Mouse (Mus musculus) lung, embryonic 15.5 days (tissue): Measurements from ENCODE around the gene Itsn1. TPM values are rescaled to one million over a fixed set of nuclear protein-coding genes. Genes with fewer than 3 reads are reported as not detected.

Source experiments
- ATAC-seq: fragments of 200-750 bp; cut with Nextera tagmentation; 2 replicates; pipeline ENCODE4 v1.8.0; 2017; ENCODE audit warnings: moderate number of reproducible peaks, borderline replicate concordance; ENCODE audit not compliant: low FRiP score, low TSS enrichment; ENCODE audit errors: extremely low read depth
- H3K27ac ChIP-seq: fragments of 300-500 bp; sonication (generic); 2 replicates; pipeline ENCODE4 v1.5.1; 2015; ENCODE audit warnings: moderate library complexity, mild to moderate bottlenecking, inconsistent platforms
- H3K27me3 ChIP-seq: fragments of 300-500 bp; sonication (generic); 2 replicates; pipeline ENCODE4 v1.6.1; 2015; ENCODE audit warnings: inconsistent platforms
- H3K36me3 ChIP-seq: fragments of 300-500 bp; sonication (generic); 2 replicates; pipeline ENCODE4 v1.6.1; 2015; ENCODE audit warnings: inconsistent platforms
- H3K4me1 ChIP-seq: fragments of 300-500 bp; sonication (generic); 2 replicates; pipeline ENCODE4 v1.6.1; 2015; ENCODE audit warnings: inconsistent platforms
- H3K4me2 ChIP-seq: fragments of 300-500 bp; sonication (generic); 2 replicates; pipeline ENCODE4 v1.6.1; 2015; ENCODE audit warnings: inconsistent platforms, mild to moderate bottlenecking, moderate library complexity
- H3K4me3 ChIP-seq: fragments of 300-500 bp; sonication (generic); 2 replicates; pipeline ENCODE4 v1.5.1; 2015; ENCODE audit warnings: mild to moderate bottlenecking, inconsistent platforms
- H3K9ac ChIP-seq: fragments of 300-500 bp; sonication (generic); 2 replicates; pipeline ENCODE4 v1.6.1; 2015; ENCODE audit warnings: inconsistent platforms
- H3K9me3 ChIP-seq: fragments of 300-500 bp; sonication (generic); 2 replicates; pipeline ENCODE4 v1.6.1; 2016; ENCODE audit warnings: inconsistent platforms
- WGBS: fragments of 180-500 bp; shearing (Covaris S2); methylation state at CpG from one replicate; pipeline ENCODE4 v1.1.7; 2015; 5-methylcytosine and 5-hydroxymethylcytosine counted together
- polyA plus RNA-seq: library from polyadenylated mRNA; unstranded; fragments of >200 nt; fragmentation: Nextera tagmentation; extraction: Ambion mirVana; gene quantifications from 2 replicates; pipeline ENCODE4 v1.2.1, GENCODE M21; 2015

The Itsn1 gene
- polyA plus RNA-seq, 1 experiment from 2014 or later: 20.3 TPM

DNA sequence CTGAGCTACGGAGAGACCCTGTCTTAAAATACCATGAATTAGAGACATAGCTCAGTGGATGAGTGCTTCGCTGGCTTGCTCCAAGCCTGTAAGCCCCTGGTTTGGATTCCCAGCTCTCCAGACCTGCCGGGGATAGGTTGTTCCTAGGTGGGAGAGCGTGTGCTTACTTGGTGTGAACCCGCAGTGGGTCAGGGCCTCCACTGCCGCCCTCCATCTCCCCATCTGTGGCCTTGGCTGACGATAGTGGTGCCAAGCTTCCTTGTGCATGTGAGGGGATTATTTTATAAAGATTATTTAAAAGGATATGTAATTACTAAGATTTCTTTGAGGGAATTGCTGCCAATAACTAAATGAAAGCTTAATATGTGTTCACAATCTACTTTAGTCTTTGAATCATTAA is 43.5 kb downstream of the Itsn1 start:
- ATAC-seq: no peak
- Histone ChIP-seq H3K9ac (no peak overlapping the region), H3K36me3 (no peaks in the 10 kb centered on the region), H3K27me3 (no peaks in the 10 kb centered on the region), H3K4me1 (0 out of 2 replicates have a peak, but pooled peaks cover 7% of the 10 kb centered on the region), H3K9me3 (no peaks in the 10 kb centered on the region), H3K4me3 (no peak overlapping the region), H3K4me2 (no peak overlapping the region), H3K27ac (no peak overlapping the region)
- 72% methylated on average over 7 of the region's 7 CpGs for WGBS

GRCm38 (mm10) chr16:91779576-91779975 is 50.5 kb downstream of the Itsn1 start:
- no peak overlapping the region for H3K27ac ChIP-seq
- H3K36me3 ChIP-seq: no peaks in the 10 kb centered on the region
- H3K4me3 ChIP-seq: no peak overlapping the region
- WGBS: 66% methylated on average over 10 of the region's 10 CpGs
- H3K4me2 ChIP-seq: no peak overlapping the region
- H3K9ac ChIP-seq: no peak overlapping the region
- 0 out of 2 replicates have a peak, but pooled peaks cover 4% of the 10 kb centered on the region for H3K4me1 ChIP-seq
- no peaks in the 10 kb centered on the region for H3K27me3 ChIP-seq
- ATAC-seq: no peak
- no peaks in the 10 kb centered on the region for H3K9me3 ChIP-seq

GRCm38 (mm10) chr16:91780151-91780550 is 51.1 kb downstream of the Itsn1 start:
- no peak for ATAC-seq
- no peaks in the 10 kb centered on the region for H3K9me3 ChIP-seq

GRCm38 (mm10) chr16:91780826-91781225 is 51.7 kb downstream of the Itsn1 start:
- H3K4me2 ChIP-seq: no peak overlapping the region
- H3K27ac ChIP-seq: no peak overlapping the region
- no peak overlapping the region for H3K4me3 ChIP-seq
- 57% methylated on average over 3 of the region's 3 CpGs for WGBS
- peaks cover 8% of the 10 kb centered on the region; the same call in 1 of the 2 replicates for H3K4me1 ChIP-seq
- H3K9ac ChIP-seq: no peak overlapping the region
- H3K9me3 ChIP-seq: no peaks in the 10 kb centered on the region
- H3K36me3 ChIP-seq: peaks cover 3% of the 10 kb centered on the region; the same call in 1 of the 2 replicates
- ATAC-seq: no peak
- H3K27me3 ChIP-seq: no peaks in the 10 kb centered on the region

More at GRCm38 (mm10) chr16:91780151-91780550, 51.1 kb downstream of the Itsn1 start:
- no peak overlapping the region for H3K9ac ChIP-seq
- no peak overlapping the region for H3K4me3 ChIP-seq
- H3K4me2 ChIP-seq: no peak overlapping the region
- no peaks in the 10 kb centered on the region for H3K27me3 ChIP-seq
- H3K27ac ChIP-seq: no peak overlapping the region
- 84% methylated on average over 7 of the region's 7 CpGs for WGBS
- H3K36me3 ChIP-seq: peaks cover 2% of the 10 kb centered on the region; the same call in 1 of the 2 replicates
- 0 out of 2 replicates have a peak, but pooled peaks cover 4% of the 10 kb centered on the region for H3K4me1 ChIP-seq

GRCm38 (mm10) chr16:91783191-91783590 is 54.1 kb downstream of the Itsn1 start:
- Histone ChIP-seq H3K27me3 (no peaks in the 10 kb centered on the region), H3K9me3 (no peaks in the 10 kb centered on the region), H3K27ac (no peak overlapping the region), H3K4me2 (no peak overlapping the region), H3K4me3 (no peak overlapping the region), H3K4me1 (peaks cover 12% of the 10 kb centered on the region), H3K36me3 (peaks cover 3% of the 10 kb centered on the region; the same call in 1 of the 2 replicates), H3K9ac (no peak overlapping the region)
- 79% methylated on average over 7 of the region's 7 CpGs for WGBS
- ATAC-seq: no peak

DNA sequence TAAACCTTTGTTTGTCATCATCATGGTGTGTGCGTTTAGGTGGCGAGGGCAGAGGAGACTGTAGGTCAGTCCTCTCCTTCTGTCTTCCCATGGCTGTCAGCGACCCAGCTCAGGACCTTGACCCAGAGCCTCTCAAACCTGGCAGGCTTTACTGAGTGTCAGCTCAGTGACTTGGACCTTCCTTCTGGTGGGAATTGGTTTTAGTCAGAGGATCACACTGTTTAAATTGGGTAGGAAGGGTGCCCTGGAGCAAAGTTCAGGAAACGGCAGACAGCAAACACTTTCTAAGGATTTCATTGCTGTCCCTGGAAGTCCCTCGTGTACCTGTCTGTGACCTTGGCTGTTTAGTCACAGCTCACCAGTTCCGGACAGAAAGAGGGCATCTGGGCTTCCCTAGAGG is 55.2 kb downstream of the Itsn1 start:
- 79% methylated on average over 6 of the region's 6 CpGs for WGBS
- no peak for ATAC-seq
- no peak overlapping the region for H3K4me3 ChIP-seq
- H3K27me3 ChIP-seq: no peaks in the 10 kb centered on the region
- peaks cover 3% of the 10 kb centered on the region; the same call in 1 of the 2 replicates for H3K36me3 ChIP-seq
- no peaks in the 10 kb centered on the region for H3K9me3 ChIP-seq
- H3K4me1 ChIP-seq: peaks cover 12% of the 10 kb centered on the region
- H3K9ac ChIP-seq: no peak overlapping the region
- no peak overlapping the region for H3K4me2 ChIP-seq
- H3K27ac ChIP-seq: no peak overlapping the region

DNA sequence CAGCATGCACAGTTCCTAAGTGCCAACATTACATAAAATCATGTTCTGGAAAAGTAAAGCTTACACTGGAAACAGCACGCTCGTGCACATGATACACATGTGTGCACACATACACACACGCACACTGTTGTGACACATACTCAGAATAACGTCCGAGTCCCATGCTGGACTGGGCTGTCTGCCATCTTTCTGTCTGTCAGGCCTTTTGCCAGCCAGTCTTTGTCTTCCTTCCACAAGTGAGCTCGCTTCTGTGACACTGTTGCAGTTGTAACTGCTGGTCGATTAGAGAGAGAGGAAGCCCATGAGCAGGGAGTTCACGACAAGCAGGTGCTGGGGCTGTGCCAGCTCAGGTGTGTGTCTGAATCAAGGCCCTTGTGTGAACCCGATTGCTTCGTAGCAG is 57.3 kb downstream of the Itsn1 start:
- peaks cover 3% of the 10 kb centered on the region; the same call in 1 of the 2 replicates for H3K36me3 ChIP-seq
- no peak overlapping the region for H3K9ac ChIP-seq
- WGBS: 52% methylated on average over 10 of the region's 10 CpGs
- H3K4me1 ChIP-seq: peaks cover 8% of the 10 kb centered on the region
- H3K27me3 ChIP-seq: no peaks in the 10 kb centered on the region
- no peak overlapping the region for H3K4me2 ChIP-seq
- H3K27ac ChIP-seq: 0 out of 2 replicates have a peak overlapping the region, but pooled peaks have one; percentile 18
- H3K9me3 ChIP-seq: no peaks in the 10 kb centered on the region
- H3K4me3 ChIP-seq: no peak overlapping the region
- ATAC-seq: 0 out of 2 replicates have a peak, but pooled peaks have one; percentile 70

- Histone ChIP-seq H3K9me3 (no peaks in the 10 kb centered on the region), H3K27ac (no peak overlapping the region), H3K27me3 (no peaks in the 10 kb centered on the region), H3K4me1 (peaks cover 8% of the 10 kb centered on the region), H3K4me2 (no peak overlapping the region), H3K9ac (no peak overlapping the region), H3K36me3 (peaks cover 6% of the 10 kb centered on the region; the same call in 1 of the 2 replicates), H3K4me3 (no peak overlapping the region)
- no peak for ATAC-seq
- WGBS: 56% methylated on average over 6 of the region's 6 CpGs
These were observed 60.6 kb downstream of the Itsn1 start for GRCm38 (mm10) chr16:91789728-91790127.

GRCm38 (mm10) chr16:91792477-91793196 is 63.6 kb downstream of the Itsn1 start:
- ATAC-seq: no peak
- H3K27ac ChIP-seq: no peak overlapping the region
- H3K4me2 ChIP-seq: no peak overlapping the region
- H3K9me3 ChIP-seq: no peaks in the 10 kb centered on the region
- H3K36me3 ChIP-seq: peaks cover 6% of the 10 kb centered on the region; the same call in 1 of the 2 replicates
- whole genome bisulfite sequencing: 60% methylated on average over 8 of the region's 8 CpGs
- no peak overlapping the region for H3K9ac ChIP-seq
- H3K4me1 ChIP-seq: no peaks in the 10 kb centered on the region; the same call in 1 of the 2 replicates
- H3K4me3 ChIP-seq: no peak overlapping the region
- H3K27me3 ChIP-seq: no peaks in the 10 kb centered on the region

- ATAC-seq: no peak
- 83% methylated on average over 13 of the region's 13 CpGs for WGBS
- Histone ChIP-seq H3K9ac (no peak overlapping the region), H3K4me3 (no peak overlapping the region), H3K36me3 (peaks cover 6% of the 10 kb centered on the region; the same call in 1 of the 2 replicates), H3K4me2 (no peak overlapping the region), H3K27ac (no peak overlapping the region), H3K27me3 (no peaks in the 10 kb centered on the region), H3K4me1 (no peaks in the 10 kb centered on the region; the same call in 1 of the 2 replicates), H3K9me3 (no peaks in the 10 kb centered on the region)
These were observed 64.6 kb downstream of the Itsn1 start for GRCm38 (mm10) chr16:91793507-91794278.

DNA sequence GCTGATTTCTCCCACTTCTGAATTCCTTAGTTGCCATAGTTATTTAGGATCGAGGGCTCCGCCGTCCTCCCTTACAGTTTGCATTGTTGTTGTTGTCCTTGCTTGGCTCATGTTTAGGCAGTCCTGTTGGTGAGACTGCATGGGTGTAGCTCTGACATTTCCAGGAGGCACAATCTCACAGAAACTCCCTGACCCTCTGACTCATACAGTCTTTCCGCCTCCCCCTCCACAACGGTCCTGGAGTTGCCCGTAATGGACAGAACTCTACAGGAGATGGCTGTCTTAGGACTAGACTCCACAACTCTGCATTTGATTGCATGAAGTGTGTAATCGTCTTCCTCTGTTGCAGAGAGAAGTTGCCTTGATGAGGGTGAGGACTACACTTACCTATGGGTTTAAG is 65.2 kb downstream of the Itsn1 start:
- Histone ChIP-seq H3K4me3 (no peak overlapping the region), H3K36me3 (peaks cover 6% of the 10 kb centered on the region; the same call in 1 of the 2 replicates), H3K27ac (no peak overlapping the region), H3K27me3 (no peaks in the 10 kb centered on the region), H3K9me3 (no peaks in the 10 kb centered on the region), H3K9ac (no peak overlapping the region), H3K4me1 (no peaks in the 10 kb centered on the region; the same call in 1 of the 2 replicates), H3K4me2 (no peak overlapping the region)
- no peak for ATAC-seq
- 93% methylated on average over 7 of the region's 7 CpGs for WGBS

- no peak overlapping the region for H3K27ac ChIP-seq
- no peaks in the 10 kb centered on the region for H3K27me3 ChIP-seq
- no peak overlapping the region for H3K9ac ChIP-seq
- no peak overlapping the region for H3K4me3 ChIP-seq
- H3K4me1 ChIP-seq: no peaks in the 10 kb centered on the region; the same call in 1 of the 2 replicates
- no peak overlapping the region for H3K4me2 ChIP-seq
- no peaks in the 10 kb centered on the region for H3K9me3 ChIP-seq
- H3K36me3 ChIP-seq: peaks cover 6% of the 10 kb centered on the region; the same call in 1 of the 2 replicates
- ATAC-seq: no peak
- 95% methylated on average over 2 of the region's 2 CpGs for WGBS
These were observed 66.0 kb downstream of the Itsn1 start for GRCm38 (mm10) chr16:91795044-91795443.
